In genomic region chr9:50612115-50612514, GRCm38 (mm10) we compare ENCODE assay signal across 20 mouse cellular contexts.
"Had no signal": no experiment of that assay in that cellular context is flagged by ENCODE, and none has a peak within 500 bp of the region (broad histone marks: within the 10 kb centered on the region; RNA-seq: fewer than 3 reads in every experiment).

No protein-coding gene starts in this region.

- H3K27ac ChIP-seq: limb, embryonic 12.5 days; limb, embryonic 15.5 days; liver, embryonic 14.5 days; macrophage; midbrain, embryonic 12.5 days; midbrain, embryonic 15.5 days; neural tube, embryonic 12.5 days; neural tube, embryonic 15.5 days; stomach, postnatal 0 days had no signal

- DNase-seq: kidney, adult 18-20 months; kidney, adult 9 months; kidney, postnatal 14 days; kidney, postnatal 4 days; liver, postnatal 0 days; lung, embryonic 14.5 days; right cerebral cortex, adult 18-20 months; right cerebral cortex, postnatal 14 days; right cerebral cortex, postnatal 4 days; thymus, postnatal 25 days had no signal

- H3K4me3 ChIP-seq: limb, embryonic 12.5 days; limb, embryonic 15.5 days; midbrain, embryonic 12.5 days; midbrain, embryonic 15.5 days; neural tube, embryonic 12.5 days; neural tube, embryonic 15.5 days had no signal

- ATAC-seq: liver, postnatal 0 days; lung, postnatal 0 days; midbrain, embryonic 15.5 days had no signal
